Mouse (Mus musculus) B cell, adult (primary cell): ENCODE data around the gene Gm21883. TPM values are rescaled to one million over a fixed set of nuclear protein-coding genes. Genes with fewer than 3 reads are reported as not detected.

Experiments used
- total RNA-seq: library from RNA; stranded (reverse); gene quantifications from 4 replicates; pipeline ENCODE4 v1.2.4, GENCODE M21; 2023; ENCODE audit not compliant: inconsistent age

Gm21883 gene
- not detected in 4 replicates for total RNA-seq

GRCm38 (mm10) chrX:31574183-31574582 lies at the start of gene Gm21883:
Gene Gm21883 (minus strand): TSS chrX:31574283.

GRCm38 (mm10) chrX:31618820-31619219 lies 44.7 kb upstream of the Gm21883 start, which contains the start of gene Spin2e:
Gene Spin2e (minus strand): TSS chrX:31618920.

Other genes starting within 250 kb of the Gm21883 start
- gene Btbd35f26, start 237.8 kb downstream of the Gm21883 start, total RNA-seq = not detected in 4 replicates
- not detected in 4 replicates for gene Btbd35f19, start 190.4 kb downstream of the Gm21883 start, total RNA-seq
- gene Spin2e, start 44.6 kb upstream of the Gm21883 start, total RNA-seq = not detected in 4 replicates
- not detected in 4 replicates for gene Btbd35f25, start 142.9 kb upstream of the Gm21883 start, total RNA-seq